Mouse (Mus musculus) CD4-positive naive resting alpha-beta T cell, adult 57 days (primary cell): ENCODE results near the gene Gm609. TPM values are rescaled to one million over a fixed set of nuclear protein-coding genes. Genes with fewer than 3 reads are reported as not detected.

Experiments used
- total RNA-seq: library from RNA; stranded (reverse); gene quantifications from one replicate; pipeline ENCODE4 v1.2.4, GENCODE M21; 2023

Gene Gm609
- total RNA-seq: not detected

GRCm38 (mm10) chr16:45492927-45493326 lies at the start of gene Gm609:
TSS of gene Gm609 (minus strand) at chr16:45492969.

GRCm38 (mm10) chr16:45535009-45535408 lies 42.2 kb upstream of the Gm609 start, which contains the start of gene Slc9c1:
TSS of gene Slc9c1 (plus strand) at chr16:45535309.

GRCm38 (mm10) chr16:45531950-45532349 lies 39.2 kb upstream of the Gm609 start, which contains the start of gene Gm17783:
TSS of gene Gm17783 (minus strand) at chr16:45532050.

GRCm38 (mm10) chr16:45408425-45409063 lies 84.2 kb downstream of the Gm609 start, which contains the start of gene Cd200:
TSS of gene Cd200 (minus strand) at chr16:45409053.

Other genes with a start within 250 kb of the Gm609 start
- gene Cd200, start 83.9 kb downstream of the Gm609 start, total RNA-seq: 18.1 TPM
- not detected for gene Gm17783, start 39.1 kb upstream of the Gm609 start, total RNA-seq
- gene Slc9c1, start 42.3 kb upstream of the Gm609 start, total RNA-seq: not detected
- gene Gcsam, start 117.4 kb upstream of the Gm609 start, total RNA-seq: 0.33 TPM
- not detected for gene BC016579, start 161.1 kb upstream of the Gm609 start, total RNA-seq
- 0.24 TPM for gene Tmprss7, start 200.7 kb upstream of the Gm609 start, total RNA-seq
- gene Tagln3, start 231.6 kb upstream of the Gm609 start, total RNA-seq: not detected
- 44.4 TPM for gene Abhd10, start 250.0 kb upstream of the Gm609 start, total RNA-seq